ENCODE assay signal across 17 mouse cellular contexts in the genomic region with DNA sequence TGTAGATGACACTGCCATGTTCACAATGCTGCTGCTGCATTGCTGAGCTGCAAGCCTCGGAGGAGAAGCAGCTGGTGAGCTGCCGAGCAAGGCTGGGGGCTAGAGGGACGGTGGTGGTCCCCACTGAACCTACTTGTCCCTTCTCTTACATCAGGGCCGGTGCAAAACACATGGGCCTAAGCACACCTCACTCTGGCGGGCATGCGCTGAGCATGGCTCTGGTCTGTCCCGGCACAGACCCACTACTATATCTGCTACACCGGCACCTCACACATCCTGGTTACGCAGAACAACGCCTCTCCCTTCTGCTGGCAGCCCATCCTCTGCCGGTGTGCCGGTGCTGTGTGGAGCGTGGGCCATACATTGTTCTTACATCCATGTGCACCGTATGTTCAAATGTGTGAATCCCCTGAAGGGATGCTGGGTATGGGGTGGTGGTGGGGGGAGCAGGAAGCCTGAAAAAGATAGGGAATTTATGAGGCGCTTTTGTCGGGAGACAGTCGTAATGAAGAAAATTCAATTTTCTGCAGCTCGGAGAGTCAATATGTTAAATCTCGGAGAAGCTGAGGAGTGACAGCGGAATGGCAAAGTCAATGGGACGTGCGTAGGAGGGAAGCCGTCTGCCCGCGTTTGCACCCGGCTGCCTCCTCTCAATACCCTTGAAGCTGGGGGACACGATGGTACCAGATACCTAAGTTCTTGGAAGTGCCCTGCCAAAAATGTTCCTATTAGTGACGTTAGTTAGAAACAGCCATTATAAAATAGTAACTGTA. TPM values are rescaled to one million over a fixed set of nuclear protein-coding genes. Genes with fewer than 3 reads are reported as not detected.
DNase-seq lines count a peak whose midpoint lies in the region; ATAC-seq and TF ChIP-seq lines count a peak whose summit lies in the region.
"Had no signal": no experiment of that assay in that cellular context is flagged by ENCODE, and none has a peak within 500 bp of the region (broad histone marks: within the 10 kb centered on the region; RNA-seq: fewer than 3 reads in every experiment).

No protein-coding gene starts in this region.

- no peak for TF ChIP-seq CTCF in layer of hippocampus, adult 2 months (conservative IDR thresholded peaks at IDR 0.05)

- no peaks in the 10 kb centered on the region for H3K36me3 ChIP-seq in neural tube, embryonic 15.5 days
- no peaks in the 10 kb centered on the region for H3K36me3 ChIP-seq in kidney, embryonic 14.5 days (ENCODE audit: control insufficient read depth, insufficient read depth, low read length)
- H3K36me3 ChIP-seq: embryonic facial prominence, embryonic 10.5 days; limb, embryonic 12.5 days; liver, embryonic 13.5 days; lung, embryonic 15.5 days had no signal

- DNase-seq in cerebellum, postnatal 10 days: peak; percentile 51 to 62
- DNase-seq in layer of hippocampus, adult 2 months (ENCODE audit: low spot score in 2 of 2): peak in 1 of 2 experiments; percentile 49
- no peak for DNase-seq in layer of hippocampus, adult 11-12 months (ENCODE audit: low spot score)
- peak; percentile 37 to 54 for DNase-seq in right cerebral cortex, postnatal 10 days (ENCODE audit: low spot score in 2 of 2)
- no peak for DNase-seq in right cerebral cortex, adult 18-20 months
- DNase-seq: adrenal gland, adult 8-10 months; kidney, adult 8-10 months; kidney, postnatal 36 days; liver, embryonic 13.5 days; spleen, adult 18-20 months had no signal

- H3K27me3 ChIP-seq in neural tube, embryonic 15.5 days (replicated peaks): peaks cover 20% of the 10 kb centered on the region
- peaks cover 20% of the 10 kb centered on the region for H3K27me3 ChIP-seq in kidney, embryonic 14.5 days (ENCODE audit: control insufficient read depth, insufficient read depth, low read length)

- no peak overlapping the region for H3K9ac ChIP-seq in neural tube, embryonic 15.5 days (replicated peaks)
- no peak overlapping the region for H3K9ac ChIP-seq in kidney, embryonic 14.5 days (ENCODE audit: low read depth, low read length)
- H3K9ac ChIP-seq: limb, embryonic 12.5 days; liver, embryonic 13.5 days; lung, embryonic 15.5 days had no signal

- no peak for ATAC-seq in cerebellum, adult (ENCODE audit: insufficient number of reproducible peaks, low FRiP score, low TSS enrichment)
- ATAC-seq in neural tube, embryonic 15.5 days (ENCODE audit: low FRiP score): no peak
- ATAC-seq in kidney, embryonic 14.5 days (ENCODE audit: low FRiP score, low TSS enrichment): no peak

- 53% methylated on average over 28 of the region's 28 CpGs for WGBS in neural tube, embryonic 15.5 days
- 70% methylated on average over 28 of the region's 28 CpGs for WGBS in kidney, embryonic 14.5 days

- H3K4me3 ChIP-seq in layer of hippocampus, adult 2 months: no peak overlapping the region
- H3K4me3 ChIP-seq in neural tube, embryonic 15.5 days (replicated peaks): no peak overlapping the region
- no peak overlapping the region for H3K4me3 ChIP-seq in kidney, embryonic 14.5 days (ENCODE audit: low read length)
- H3K4me3 ChIP-seq: embryonic facial prominence, embryonic 10.5 days; limb, embryonic 12.5 days; liver, embryonic 13.5 days; lung, embryonic 15.5 days had no signal

- H3K4me2 ChIP-seq in neural tube, embryonic 15.5 days: no peak overlapping the region
- H3K4me2 ChIP-seq in kidney, embryonic 14.5 days (replicated peaks; ENCODE audit: low read depth, low read length): no peak overlapping the region
- H3K4me2 ChIP-seq: limb, embryonic 12.5 days; liver, embryonic 13.5 days; lung, embryonic 15.5 days had no signal

- no peaks in the 10 kb centered on the region for H3K9me3 ChIP-seq in neural tube, embryonic 15.5 days (replicated peaks)
- no peaks in the 10 kb centered on the region for H3K9me3 ChIP-seq in kidney, embryonic 14.5 days (ENCODE audit: control insufficient read depth, low read length)
- H3K9me3 ChIP-seq: embryonic facial prominence, embryonic 10.5 days; limb, embryonic 12.5 days; liver, embryonic 13.5 days; lung, embryonic 15.5 days had no signal

- peak overlapping the region; percentile 94 for H3K27ac ChIP-seq in layer of hippocampus, adult 2 months
- H3K27ac ChIP-seq in neural tube, embryonic 15.5 days (replicated peaks): peak overlapping the region; percentile 83
- no peak overlapping the region for H3K27ac ChIP-seq in kidney, embryonic 14.5 days (ENCODE audit: low read depth, low read length)
- H3K27ac ChIP-seq: embryonic facial prominence, embryonic 10.5 days; limb, embryonic 12.5 days; liver, embryonic 13.5 days; lung, embryonic 15.5 days; macrophage had no signal

- H3K4me1 ChIP-seq in neural tube, embryonic 15.5 days: peaks cover 58% of the 10 kb centered on the region
- 0 out of 2 replicates have a peak, but pooled peaks cover 7% of the 10 kb centered on the region for H3K4me1 ChIP-seq in kidney, embryonic 14.5 days (ENCODE audit: control insufficient read depth, insufficient read depth, low read length)
- H3K4me1 ChIP-seq: liver, embryonic 13.5 days had no signal

RNA-seq across cellular contexts. Expression of a gene that starts 12.0 kb away (rescaled TPM):
- total RNA-seq in layer of hippocampus, adult 2 months (2021): 10 to 100 TPM; 95.4 to 96.9 TPM
- 28.3 and 41.6 TPM in 2 replicates for polyA plus RNA-seq in neural tube, embryonic 15.5 days (2015; fragmentation: Nextera tagmentation; extraction: Ambion mirVana)
- polyA plus RNA-seq in kidney, embryonic 14.5 days (2014; fragmentation: Nextera tagmentation; extraction: Ambion mirVana): 26.1 and 41.3 TPM in 2 replicates

Comparison
In these comparisons a context has a peak if more than half of its experiments do, and no peak if none do; other contexts are left out.
1. DNase-seq: peak in cerebellum, postnatal 10 days (2 of 2) and right cerebral cortex, postnatal 10 days (2 of 2); none in layer of hippocampus, adult 11-12 months (single experiment) and right cerebral cortex, adult 18-20 months (single experiment).